Mouse (Mus musculus): ENCODE results near the gene Gss. TPM values are rescaled to one million over a fixed set of nuclear protein-coding genes. Genes with fewer than 3 reads are reported as not detected.

Gene Gss
- polyA plus RNA-seq, 1 experiment from 2014 or later: 23.9 TPM

DNA sequence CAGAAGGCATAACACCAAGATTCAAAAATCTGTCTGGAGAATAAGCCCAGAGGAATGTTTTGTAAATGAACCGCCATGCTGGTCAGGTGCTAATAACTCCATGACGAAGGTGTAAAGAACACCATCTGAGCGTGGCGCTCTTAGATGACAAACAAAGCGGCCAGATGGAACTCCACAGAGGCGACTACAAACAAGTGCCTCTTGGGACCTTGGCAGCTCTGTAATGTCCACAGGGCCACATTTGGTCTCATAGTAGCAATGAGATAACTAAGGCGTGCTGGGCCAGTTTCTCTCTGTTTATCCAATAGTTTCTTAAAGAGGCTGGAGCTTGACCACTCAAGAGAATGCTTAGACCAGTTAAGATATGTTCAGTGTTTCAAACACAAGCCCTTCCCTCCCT is 18.6 kb downstream of the Gss start:
- WGBS: 90% methylated on average over 7 of the region's 7 CpGs
- no peak overlapping the region for H3K27ac ChIP-seq
- H3K27me3 ChIP-seq: no peaks in the 10 kb centered on the region
- H3K9ac ChIP-seq (replicated peaks): no peak overlapping the region
- H3K4me1 ChIP-seq (replicated peaks): no peaks in the 10 kb centered on the region
- no peak overlapping the region for H3K4me2 ChIP-seq
- no peak for ATAC-seq (ENCODE audit: insufficient number of reproducible peaks, insufficient read depth, low FRiP score, low TSS enrichment, low read depth)
- H3K9me3 ChIP-seq: no peaks in the 10 kb centered on the region
- no peaks in the 10 kb centered on the region; the same call in 1 of the 2 replicates for H3K36me3 ChIP-seq
- no peak overlapping the region for H3K4me3 ChIP-seq (replicated peaks)

DNA sequence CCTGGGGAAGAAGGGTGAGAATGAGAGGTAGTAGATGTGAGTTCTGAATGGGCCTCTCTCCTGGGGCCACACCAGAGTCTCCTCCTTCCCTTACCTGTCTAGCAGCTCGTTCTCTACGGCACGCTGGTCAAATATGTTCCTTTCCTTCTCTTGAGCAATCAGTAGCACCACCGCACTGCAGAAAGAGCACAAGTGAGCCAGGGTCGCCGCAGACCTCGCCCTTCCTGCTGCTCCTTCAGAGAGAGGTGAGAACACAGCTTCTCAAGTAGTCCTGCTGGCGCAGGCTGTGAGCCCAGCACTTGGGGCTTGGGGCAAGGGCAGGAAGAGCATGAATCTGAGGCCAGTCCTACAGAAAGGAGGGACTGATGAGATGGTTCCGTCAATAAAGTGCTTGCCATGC is 19.6 kb downstream of the Gss start:
- Histone ChIP-seq H3K4me3 (replicated peaks) (no peak overlapping the region), H3K27ac (no peak overlapping the region), H3K27me3 (no peaks in the 10 kb centered on the region), H3K4me1 (replicated peaks) (no peaks in the 10 kb centered on the region), H3K9ac (replicated peaks) (no peak overlapping the region), H3K9me3 (no peaks in the 10 kb centered on the region), H3K4me2 (no peak overlapping the region), H3K36me3 (no peaks in the 10 kb centered on the region; the same call in 1 of the 2 replicates)
- WGBS: 91% methylated on average over 9 of the region's 9 CpGs
- no peak for ATAC-seq (ENCODE audit: insufficient number of reproducible peaks, insufficient read depth, low FRiP score, low TSS enrichment, low read depth)

DNA sequence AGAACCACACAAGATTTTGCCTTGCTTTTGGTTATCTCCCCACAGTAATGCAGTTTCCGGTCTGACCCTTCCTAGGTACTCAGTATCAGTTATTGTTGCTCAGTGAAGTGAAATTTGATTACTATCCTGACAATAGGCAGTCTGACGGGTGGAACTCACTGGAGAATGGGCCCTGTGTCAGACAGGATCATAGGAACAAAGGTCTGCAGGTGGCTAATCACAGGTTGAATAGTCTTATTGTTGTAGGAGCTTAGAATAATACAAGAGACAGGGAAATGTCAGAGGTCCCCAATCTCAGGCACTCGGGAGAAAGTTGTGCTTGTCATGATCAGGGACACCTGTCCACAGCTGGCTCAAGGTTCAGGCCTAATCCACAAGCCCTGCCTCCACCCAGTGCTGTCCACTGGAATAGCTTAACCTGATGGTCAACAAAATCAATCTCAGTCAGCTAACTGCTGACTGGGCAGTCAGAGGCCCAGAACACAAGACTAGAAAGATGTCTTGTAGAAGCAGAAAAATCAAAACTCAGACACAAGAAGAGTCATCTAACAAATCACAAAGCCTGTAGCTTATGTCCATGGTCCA is 23.3 kb downstream of the Gss start:
- H3K27me3 ChIP-seq: no peaks in the 10 kb centered on the region
- H3K4me3 ChIP-seq (replicated peaks): no peak overlapping the region
- WGBS: 55% methylated on average over 3 of the region's 3 CpGs
- no peak for ATAC-seq (ENCODE audit: insufficient number of reproducible peaks, insufficient read depth, low FRiP score, low TSS enrichment, low read depth)
- H3K9ac ChIP-seq (replicated peaks): no peak overlapping the region
- H3K4me1 ChIP-seq (replicated peaks): no peaks in the 10 kb centered on the region
- H3K4me2 ChIP-seq: no peak overlapping the region
- H3K27ac ChIP-seq: no peak overlapping the region
- H3K9me3 ChIP-seq: no peaks in the 10 kb centered on the region
- peaks cover 9% of the 10 kb centered on the region; the same call in 1 of the 2 replicates for H3K36me3 ChIP-seq

DNA sequence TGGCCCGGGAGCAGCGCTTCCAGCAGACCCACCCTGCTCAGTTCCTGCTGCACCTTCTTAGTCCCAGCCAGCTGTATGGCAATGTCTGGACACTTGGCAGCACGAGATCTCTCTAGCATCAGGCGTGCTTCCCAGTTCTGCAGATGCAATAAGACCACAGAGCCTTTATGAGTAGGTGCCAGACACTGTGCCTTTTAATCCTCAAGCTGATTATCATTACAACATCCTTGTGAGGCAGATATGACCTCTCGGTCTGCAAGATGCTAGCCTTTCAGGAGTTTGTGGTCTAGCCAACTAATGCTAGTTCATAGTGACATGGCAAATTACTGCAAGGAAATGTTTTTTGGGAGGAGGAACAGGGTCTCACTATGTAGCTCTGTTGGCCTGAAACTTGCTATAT is 24.9 kb downstream of the Gss start:
- Histone ChIP-seq H3K9me3 (no peaks in the 10 kb centered on the region), H3K27me3 (no peaks in the 10 kb centered on the region), H3K36me3 (peaks cover 14% of the 10 kb centered on the region; the same call in 1 of the 2 replicates), H3K4me1 (replicated peaks) (no peaks in the 10 kb centered on the region), H3K9ac (replicated peaks) (no peak overlapping the region), H3K4me3 (replicated peaks) (no peak overlapping the region), H3K27ac (no peak overlapping the region), H3K4me2 (no peak overlapping the region)
- no peak for ATAC-seq (ENCODE audit: insufficient number of reproducible peaks, insufficient read depth, low FRiP score, low TSS enrichment, low read depth)
- 89% methylated on average over 5 of the region's 5 CpGs for WGBS

DNA sequence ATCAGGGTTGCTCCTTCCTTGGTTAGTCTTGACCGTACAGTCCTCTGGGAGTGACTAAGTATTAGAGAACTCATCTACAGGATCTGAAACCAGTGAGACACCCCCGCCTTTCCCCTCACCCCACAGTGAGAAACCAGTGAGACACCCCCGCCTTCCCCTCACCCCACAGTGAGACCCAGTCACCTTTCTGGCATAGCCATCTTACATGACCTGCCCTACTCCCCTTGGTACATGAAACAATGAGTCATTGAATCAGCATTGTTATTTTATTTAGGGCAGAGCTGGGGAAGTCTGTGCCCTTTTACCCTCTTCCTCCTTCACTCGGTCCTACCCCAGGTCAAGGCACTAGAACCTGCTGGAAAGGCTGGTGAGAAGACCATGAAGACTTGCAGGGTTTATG is 29.7 kb downstream of the Gss start:
- peaks cover 14% of the 10 kb centered on the region; the same call in 1 of the 2 replicates for H3K36me3 ChIP-seq
- no peak overlapping the region for H3K4me2 ChIP-seq
- no peaks in the 10 kb centered on the region for H3K27me3 ChIP-seq
- no peaks in the 10 kb centered on the region for H3K9me3 ChIP-seq
- no peak for ATAC-seq (ENCODE audit: insufficient number of reproducible peaks, insufficient read depth, low FRiP score, low TSS enrichment, low read depth)
- H3K9ac ChIP-seq (replicated peaks): no peak overlapping the region
- no peak overlapping the region for H3K27ac ChIP-seq
- 77% methylated on average over 4 of the region's 4 CpGs for WGBS
- H3K4me1 ChIP-seq (replicated peaks): no peaks in the 10 kb centered on the region
- H3K4me3 ChIP-seq (replicated peaks): no peak overlapping the region

DNA sequence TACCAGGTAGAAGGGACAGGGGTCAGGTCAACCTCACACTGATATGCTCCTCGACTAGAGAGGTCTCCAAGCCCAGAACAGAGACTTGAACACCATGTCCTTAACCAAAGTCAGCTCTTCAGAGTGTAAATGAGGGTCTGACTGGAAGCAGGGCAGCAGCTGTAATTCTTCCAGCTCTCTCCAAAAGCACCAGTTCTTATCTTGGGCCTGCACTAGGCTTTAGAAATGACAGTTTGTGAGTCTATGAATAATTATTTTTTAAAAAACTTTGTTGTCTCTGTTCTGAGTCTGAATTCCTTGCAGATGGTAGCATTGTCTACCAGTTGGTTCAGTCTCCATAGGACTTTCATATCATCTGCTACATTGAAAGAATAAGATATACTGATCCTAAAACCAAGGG is 30.4 kb downstream of the Gss start:
- 71% methylated on average over 1 of the region's 1 CpGs for WGBS
- Histone ChIP-seq H3K27ac (no peak overlapping the region), H3K4me3 (replicated peaks) (no peak overlapping the region), H3K9me3 (no peaks in the 10 kb centered on the region), H3K4me2 (no peak overlapping the region), H3K9ac (replicated peaks) (no peak overlapping the region), H3K36me3 (peaks cover 14% of the 10 kb centered on the region; the same call in 1 of the 2 replicates), H3K4me1 (replicated peaks) (no peaks in the 10 kb centered on the region), H3K27me3 (no peaks in the 10 kb centered on the region)
- no peak for ATAC-seq (ENCODE audit: insufficient number of reproducible peaks, insufficient read depth, low FRiP score, low TSS enrichment, low read depth)

DNA sequence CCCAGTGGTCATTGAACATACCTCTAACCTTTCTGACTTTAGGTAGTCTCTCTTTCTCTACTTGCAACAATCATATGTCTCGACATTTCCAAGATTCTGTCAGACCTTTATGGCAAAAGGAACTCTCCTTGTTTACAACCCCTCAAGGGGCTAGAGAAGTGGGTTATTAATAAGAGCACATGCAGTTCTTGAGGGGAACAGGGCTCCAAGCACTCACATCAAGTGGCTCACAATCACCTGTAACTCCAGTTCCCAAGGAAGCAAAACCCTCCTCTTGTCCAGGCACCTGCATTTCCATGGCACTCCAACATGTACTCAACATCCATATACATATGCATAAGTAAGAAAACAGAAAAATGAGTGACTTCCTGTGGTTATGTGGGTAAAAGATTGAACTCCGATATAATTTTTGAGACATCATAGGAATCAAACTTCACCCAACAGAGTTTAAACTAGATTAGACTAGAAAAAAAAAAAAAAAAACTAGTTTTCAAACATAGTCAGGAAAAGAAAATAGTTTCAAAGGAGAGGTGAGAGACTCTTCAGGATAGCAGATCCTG is 38.1 kb downstream of the Gss start:
- no peaks in the 10 kb centered on the region for H3K27me3 ChIP-seq
- no peaks in the 10 kb centered on the region for H3K4me1 ChIP-seq (replicated peaks)
- WGBS: 82% methylated on average over 2 of the region's 2 CpGs

DNA sequence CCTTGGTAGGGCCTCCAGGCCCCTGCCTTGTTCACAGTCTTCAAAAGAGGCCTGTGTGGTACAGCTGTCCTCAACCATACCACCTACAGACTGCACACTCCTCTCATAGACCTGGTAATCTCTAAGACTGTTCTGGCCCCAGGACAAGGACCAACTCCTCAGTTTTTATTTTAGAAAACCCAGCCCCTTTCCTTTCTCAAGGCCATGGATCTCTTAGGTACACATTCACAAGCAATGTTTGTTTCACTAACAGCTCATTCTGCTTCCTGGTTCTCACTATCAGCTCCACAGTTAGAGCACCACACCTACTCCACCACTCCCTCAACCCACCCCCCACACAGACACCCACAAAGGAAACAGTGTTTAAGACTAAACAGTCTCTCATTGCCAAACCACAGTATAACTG is 39.7 kb downstream of the Gss start:
- Histone ChIP-seq H3K27ac (no peak overlapping the region), H3K4me1 (replicated peaks) (no peaks in the 10 kb centered on the region), H3K4me2 (no peak overlapping the region), H3K9ac (replicated peaks) (no peak overlapping the region), H3K27me3 (no peaks in the 10 kb centered on the region), H3K4me3 (replicated peaks) (no peak overlapping the region), H3K9me3 (no peaks in the 10 kb centered on the region), H3K36me3 (no peaks in the 10 kb centered on the region)
- ATAC-seq (ENCODE audit: insufficient number of reproducible peaks, insufficient read depth, low FRiP score, low TSS enrichment, low read depth): no peak

More for the DNA sequence above, 38.1 kb downstream of the Gss start:
- Histone ChIP-seq H3K27ac (no peak overlapping the region), H3K4me3 (replicated peaks) (no peak overlapping the region), H3K36me3 (no peaks in the 10 kb centered on the region), H3K9ac (replicated peaks) (no peak overlapping the region), H3K9me3 (no peaks in the 10 kb centered on the region), H3K4me2 (no peak overlapping the region)
- no peak for ATAC-seq (ENCODE audit: insufficient number of reproducible peaks, insufficient read depth, low FRiP score, low TSS enrichment, low read depth)

DNA sequence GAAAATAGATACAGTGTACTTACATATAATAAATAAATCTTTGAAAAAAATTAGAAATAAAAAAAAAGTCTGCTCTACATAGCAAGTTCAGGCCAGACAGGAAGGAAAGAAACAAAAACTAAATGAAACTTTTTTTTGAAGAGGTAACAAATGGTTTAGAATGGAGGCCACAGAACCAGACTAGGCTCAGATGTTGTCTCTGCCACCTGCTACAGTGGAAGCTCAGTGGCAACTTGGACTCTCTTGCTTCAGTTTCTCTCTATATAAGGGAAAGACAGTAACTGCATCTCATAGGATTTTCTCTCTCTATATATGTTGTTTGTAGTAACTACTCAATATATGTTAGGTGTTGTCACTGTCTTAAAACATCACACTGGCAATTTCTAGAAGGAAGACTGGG is 40.3 kb downstream of the Gss start:
- H3K4me2 ChIP-seq: no peak overlapping the region
- H3K27ac ChIP-seq: no peak overlapping the region
- no peaks in the 10 kb centered on the region for H3K9me3 ChIP-seq
- no peaks in the 10 kb centered on the region for H3K4me1 ChIP-seq (replicated peaks)
- no peaks in the 10 kb centered on the region for H3K27me3 ChIP-seq
- H3K9ac ChIP-seq (replicated peaks): no peak overlapping the region
- ATAC-seq (ENCODE audit: insufficient number of reproducible peaks, insufficient read depth, low FRiP score, low TSS enrichment, low read depth): no peak
- H3K36me3 ChIP-seq: no peaks in the 10 kb centered on the region
- no peak overlapping the region for H3K4me3 ChIP-seq (replicated peaks)

DNA sequence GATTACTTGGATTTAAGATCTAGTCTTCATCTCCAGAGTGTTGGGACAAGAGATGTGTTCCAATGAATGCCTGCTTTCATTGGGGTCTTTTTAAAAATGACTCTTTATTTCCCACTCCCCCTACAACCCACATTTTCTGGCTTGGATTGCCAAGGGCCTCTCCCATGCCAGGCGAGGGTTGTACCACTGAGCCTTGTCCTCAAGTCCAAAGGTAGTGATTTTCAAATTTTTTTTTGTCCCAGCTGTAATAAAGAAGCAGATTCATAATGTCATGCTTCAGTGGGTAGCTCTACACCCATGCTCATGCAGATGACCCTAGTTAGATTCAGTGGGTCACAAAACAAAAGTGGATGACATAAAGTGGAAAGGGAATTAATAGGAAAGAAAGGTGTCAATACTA is 45.7 kb downstream of the Gss start:
- Histone ChIP-seq H3K27ac (no peak overlapping the region), H3K9me3 (no peaks in the 10 kb centered on the region), H3K36me3 (no peaks in the 10 kb centered on the region), H3K4me3 (replicated peaks) (no peak overlapping the region), H3K4me2 (no peak overlapping the region), H3K9ac (replicated peaks) (no peak overlapping the region), H3K27me3 (no peaks in the 10 kb centered on the region), H3K4me1 (replicated peaks) (no peaks in the 10 kb centered on the region)
- 54% methylated on average over 1 of the region's 1 CpGs for WGBS
- ATAC-seq (ENCODE audit: insufficient number of reproducible peaks, insufficient read depth, low FRiP score, low TSS enrichment, low read depth): no peak

DNA sequence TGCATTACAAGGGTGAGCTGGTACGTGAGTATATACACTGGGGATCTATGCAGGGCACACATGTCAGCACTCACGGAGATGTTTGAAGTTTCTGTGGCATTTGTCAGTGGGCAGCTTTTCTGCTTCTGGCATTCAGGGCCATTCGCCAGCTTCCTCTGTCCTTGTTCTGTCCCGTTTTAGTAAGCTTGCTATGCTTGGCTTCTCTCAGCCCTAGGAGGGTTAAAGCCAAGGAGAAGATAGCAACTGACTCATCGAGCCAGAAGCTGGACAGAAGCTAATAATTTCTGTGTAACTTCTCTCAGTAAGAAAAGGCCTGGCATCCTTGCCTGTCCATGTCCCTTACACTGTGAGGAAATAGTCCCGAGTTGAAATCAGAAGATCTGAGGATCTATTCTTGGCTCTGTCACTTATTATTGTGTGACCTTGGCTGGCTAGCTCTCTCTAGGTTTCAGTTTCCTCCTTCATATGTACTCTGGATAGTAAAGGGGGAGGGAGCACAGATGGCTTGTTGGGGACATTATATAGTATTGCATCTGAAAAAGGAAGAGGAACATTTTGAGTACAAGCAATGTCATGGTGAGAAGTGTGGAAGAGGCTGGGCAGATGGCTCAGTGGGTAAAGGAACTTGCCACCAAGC is 51.7 kb downstream of the Gss start:
- H3K4me1 ChIP-seq (replicated peaks): no peaks in the 10 kb centered on the region
- ATAC-seq (ENCODE audit: insufficient number of reproducible peaks, insufficient read depth, low FRiP score, low TSS enrichment, low read depth): no peak
- WGBS: 75% methylated on average over 6 of the region's 6 CpGs

DNA sequence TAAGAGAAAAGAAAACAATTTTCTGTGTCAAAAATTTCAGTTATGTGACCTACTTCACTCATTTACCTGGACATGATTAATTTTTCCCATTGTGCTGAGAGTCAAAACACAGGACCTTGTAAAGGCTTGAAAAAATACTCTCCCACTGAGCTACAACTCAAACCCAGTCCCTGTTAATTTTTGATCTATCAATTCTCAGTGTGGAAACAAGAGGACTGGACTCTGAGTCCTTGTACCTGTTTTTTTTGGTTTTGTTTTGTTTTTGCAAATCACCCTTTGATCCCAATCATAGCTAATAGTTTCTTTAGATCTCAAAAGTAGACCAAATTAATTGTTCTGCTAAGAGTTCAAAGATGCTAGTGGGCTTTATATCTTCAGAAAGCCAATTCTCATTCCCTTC is 52.9 kb downstream of the Gss start:
- ATAC-seq (ENCODE audit: insufficient number of reproducible peaks, insufficient read depth, low FRiP score, low TSS enrichment, low read depth): no peak
- H3K9me3 ChIP-seq: no peaks in the 10 kb centered on the region
- no peaks in the 10 kb centered on the region for H3K27me3 ChIP-seq
- no peak overlapping the region for H3K4me2 ChIP-seq
- no peak overlapping the region for H3K4me3 ChIP-seq (replicated peaks)
- no peaks in the 10 kb centered on the region for H3K4me1 ChIP-seq (replicated peaks)
- no peaks in the 10 kb centered on the region for H3K36me3 ChIP-seq
- no peak overlapping the region for H3K9ac ChIP-seq (replicated peaks)
- H3K27ac ChIP-seq: no peak overlapping the region

More for the DNA sequence above, 51.7 kb downstream of the Gss start:
- Histone ChIP-seq H3K4me3 (replicated peaks) (no peak overlapping the region), H3K4me2 (no peak overlapping the region), H3K9me3 (no peaks in the 10 kb centered on the region), H3K9ac (replicated peaks) (no peak overlapping the region), H3K27ac (no peak overlapping the region), H3K36me3 (no peaks in the 10 kb centered on the region), H3K27me3 (no peaks in the 10 kb centered on the region)

Measured in limb, embryonic 12.5 days (tissue).